Mouse (Mus musculus): ENCODE data around the gene Selenop. TPM values are rescaled to one million over a fixed set of nuclear protein-coding genes. Genes with fewer than 3 reads are reported as not detected.

The Selenop gene
- polyA plus RNA-seq, 1 experiment from 2014 or later: 512 TPM

DNA sequence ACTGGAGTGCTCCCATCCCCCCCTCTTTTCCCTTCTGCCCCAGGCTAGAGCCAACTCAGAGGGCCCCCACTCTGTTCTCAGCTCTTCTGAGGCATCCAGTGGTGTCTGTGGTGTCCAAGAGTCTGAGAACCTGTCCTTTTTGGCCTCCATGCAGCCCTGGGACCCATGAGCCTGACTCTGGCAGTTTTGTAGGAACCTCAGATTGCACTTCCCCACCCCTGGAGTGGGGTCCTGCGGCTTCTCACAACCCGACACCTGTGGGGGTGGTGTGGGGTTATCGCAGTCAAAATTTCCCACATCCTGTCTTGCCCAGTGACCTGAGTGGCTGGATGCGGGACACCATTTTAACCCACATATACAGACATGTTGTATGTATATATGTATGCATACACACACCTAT is 4.1 kb upstream of the Selenop start:
- Histone ChIP-seq H3K9ac (ENCODE audit: low read length) (no peak overlapping the region), H3K27me3 (ENCODE audit: control insufficient read depth, insufficient read depth, low read length) (no peaks in the 10 kb centered on the region), H3K27ac (replicated peaks) (no peak overlapping the region), H3K36me3 (ENCODE audit: control insufficient read depth, insufficient read depth, low read length) (no peaks in the 10 kb centered on the region), H3K4me2 (replicated peaks; ENCODE audit: low read depth) (no peak overlapping the region), H3K4me3 (ENCODE audit: low read depth, low read length) (no peak overlapping the region), H3K4me1 (replicated peaks; ENCODE audit: control insufficient read depth, insufficient read depth) (no peaks in the 10 kb centered on the region; the same call in 1 of the 2 replicates), H3K9me3 (ENCODE audit: control insufficient read depth, low read length) (no peaks in the 10 kb centered on the region)
- DNase-seq (ENCODE audit: low spot score) (no peak), ATAC-seq (ENCODE audit: low FRiP score, low TSS enrichment) (no peak)
- no peak for TF ChIP-seq CTCF (IDR thresholded peaks at IDR 0.05; ENCODE audit: low read depth)
- TF ChIP-seq EP300 (optimal IDR thresholded peaks at IDR 0.05): no peak
- 91% methylated on average over 4 of the region's 4 CpGs for WGBS

DNA sequence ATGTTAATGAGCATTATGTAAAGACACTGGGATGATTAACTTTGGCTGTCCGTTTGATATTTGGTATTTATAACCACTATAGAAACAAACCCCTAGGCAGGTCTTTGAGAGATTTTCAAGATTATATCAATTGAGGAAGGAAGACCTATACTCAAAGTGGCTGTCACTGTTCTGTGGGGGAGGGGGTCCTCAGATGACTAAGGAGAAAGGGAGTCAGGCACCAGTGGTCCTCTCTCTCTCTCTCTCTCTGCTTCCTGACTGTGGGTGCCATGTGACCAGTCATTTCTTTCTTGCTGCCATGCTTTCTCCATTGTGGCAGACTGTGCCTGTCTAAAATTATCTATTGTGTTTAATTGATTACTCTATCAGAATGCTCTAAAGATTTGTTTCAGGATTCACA is 3.5 kb upstream of the Selenop start:
- WGBS: 88% methylated on average over 1 of the region's 1 CpGs

GRCm38 (mm10) chr15:3269496-3269895 is 1.1 kb downstream of the Selenop start:
- H3K9me3 ChIP-seq (ENCODE audit: control insufficient read depth, low read length): no peaks in the 10 kb centered on the region
- H3K4me1 ChIP-seq (replicated peaks; ENCODE audit: control insufficient read depth, insufficient read depth): no peaks in the 10 kb centered on the region; the same call in 1 of the 2 replicates
- no peaks in the 10 kb centered on the region for H3K27me3 ChIP-seq (ENCODE audit: control insufficient read depth, insufficient read depth, low read length)
- peak overlapping the region; percentile 88 for H3K27ac ChIP-seq (replicated peaks)
- H3K36me3 ChIP-seq (ENCODE audit: control insufficient read depth, insufficient read depth, low read length): no peaks in the 10 kb centered on the region
- DNase-seq (ENCODE audit: low spot score) (no peak), ATAC-seq (ENCODE audit: low FRiP score, low TSS enrichment) (0 out of 2 replicates have a peak, but pooled peaks have one; percentile 13)
- H3K4me3 ChIP-seq (ENCODE audit: low read depth, low read length): no peak overlapping the region
- WGBS: 43% methylated on average over 4 of the region's 4 CpGs
- TF ChIP-seq EP300 (optimal IDR thresholded peaks at IDR 0.05): no peak
- TF ChIP-seq CTCF (IDR thresholded peaks at IDR 0.05; ENCODE audit: low read depth): no peak
- H3K4me2 ChIP-seq (replicated peaks; ENCODE audit: low read depth): peak overlapping the region; percentile 47; the same call in 1 of the 2 replicates
- H3K9ac ChIP-seq (ENCODE audit: low read length): no peak overlapping the region

More for the DNA sequence above, 3.5 kb upstream of the Selenop start:
- no peak overlapping the region for H3K4me3 ChIP-seq (ENCODE audit: low read depth, low read length)
- ATAC-seq (ENCODE audit: low FRiP score, low TSS enrichment): no peak
- no peaks in the 10 kb centered on the region for H3K27me3 ChIP-seq (ENCODE audit: control insufficient read depth, insufficient read depth, low read length)
- H3K9me3 ChIP-seq (ENCODE audit: control insufficient read depth, low read length): no peaks in the 10 kb centered on the region
- no peak overlapping the region for H3K27ac ChIP-seq (replicated peaks)
- no peaks in the 10 kb centered on the region; the same call in 1 of the 2 replicates for H3K4me1 ChIP-seq (replicated peaks; ENCODE audit: control insufficient read depth, insufficient read depth)
- no peaks in the 10 kb centered on the region for H3K36me3 ChIP-seq (ENCODE audit: control insufficient read depth, insufficient read depth, low read length)
- H3K9ac ChIP-seq (ENCODE audit: low read length): no peak overlapping the region
- TF ChIP-seq EP300 (optimal IDR thresholded peaks at IDR 0.05): no peak
- no peak for TF ChIP-seq CTCF (IDR thresholded peaks at IDR 0.05; ENCODE audit: low read depth)
- no peak overlapping the region for H3K4me2 ChIP-seq (replicated peaks; ENCODE audit: low read depth)
- DNase-seq (ENCODE audit: low spot score): no peak

DNA sequence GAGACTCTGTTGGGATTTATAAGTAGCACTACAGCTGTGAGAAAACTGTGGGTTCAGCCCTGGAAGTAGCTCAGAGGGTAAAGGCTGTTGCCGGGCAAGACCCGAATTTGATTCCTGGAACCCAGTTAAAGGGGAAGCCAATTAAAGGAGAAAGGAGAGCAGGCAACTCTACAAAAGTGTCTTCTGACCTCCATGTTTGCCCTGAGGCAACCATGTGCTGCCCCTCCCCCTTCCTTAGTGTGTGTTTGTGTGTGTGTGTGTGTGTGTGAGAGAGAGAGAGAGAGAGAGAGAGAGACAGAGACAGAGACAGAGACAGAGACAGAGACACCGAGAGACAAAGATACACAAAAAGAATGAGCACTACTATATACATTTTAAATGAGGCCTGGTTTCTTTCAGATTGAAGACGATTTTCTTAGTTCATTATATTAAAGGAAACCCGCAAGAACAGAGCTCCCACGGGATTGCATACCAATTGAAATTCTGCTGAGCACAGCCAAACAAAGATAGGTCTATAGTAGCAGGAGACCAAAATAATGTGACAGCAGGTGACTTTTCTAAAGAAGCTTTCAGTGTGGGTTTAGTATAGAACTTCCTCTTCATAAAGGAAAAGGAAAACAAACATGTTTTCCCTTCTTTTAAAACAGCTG is 1.8 kb downstream of the Selenop start:
- H3K9ac ChIP-seq (ENCODE audit: low read length): no peak overlapping the region
- WGBS: 15% methylated on average over 6 of the region's 6 CpGs
- TF ChIP-seq CTCF (IDR thresholded peaks at IDR 0.05; ENCODE audit: low read depth) (no peak), EP300 (optimal IDR thresholded peaks at IDR 0.05) (peak; percentile 6)
- peak overlapping the region; percentile 40; the same call in 1 of the 2 replicates for H3K4me3 ChIP-seq (ENCODE audit: low read depth, low read length)
- H3K36me3 ChIP-seq (ENCODE audit: control insufficient read depth, insufficient read depth, low read length): no peaks in the 10 kb centered on the region
- DNase-seq (ENCODE audit: low spot score) (peak; percentile 45), ATAC-seq (ENCODE audit: low FRiP score, low TSS enrichment) (peak; percentile 51)
- no peaks in the 10 kb centered on the region for H3K9me3 ChIP-seq (ENCODE audit: control insufficient read depth, low read length)
- peak overlapping the region; percentile 88 for H3K27ac ChIP-seq (replicated peaks)
- H3K27me3 ChIP-seq (ENCODE audit: control insufficient read depth, insufficient read depth, low read length): no peaks in the 10 kb centered on the region
- peak overlapping the region; percentile 47 for H3K4me2 ChIP-seq (replicated peaks; ENCODE audit: low read depth)
- H3K4me1 ChIP-seq (replicated peaks; ENCODE audit: control insufficient read depth, insufficient read depth): no peaks in the 10 kb centered on the region; the same call in 1 of the 2 replicates

GRCm38 (mm10) chr15:3270646-3271077 is 2.3 kb downstream of the Selenop start:
- H3K4me2 ChIP-seq (replicated peaks; ENCODE audit: low read depth): peak overlapping the region; percentile 47
- no peaks in the 10 kb centered on the region for H3K36me3 ChIP-seq (ENCODE audit: control insufficient read depth, insufficient read depth, low read length)
- H3K4me3 ChIP-seq (ENCODE audit: low read depth, low read length): peak overlapping the region; percentile 40
- no peaks in the 10 kb centered on the region for H3K27me3 ChIP-seq (ENCODE audit: control insufficient read depth, insufficient read depth, low read length)
- peak; percentile 86 for DNase-seq (ENCODE audit: low spot score)
- ATAC-seq (ENCODE audit: low FRiP score, low TSS enrichment): peak; percentile 92
- H3K27ac ChIP-seq (replicated peaks): peak overlapping the region; percentile 88
- H3K9me3 ChIP-seq (ENCODE audit: control insufficient read depth, low read length): no peaks in the 10 kb centered on the region
- WGBS: 4% methylated on average over 12 of the region's 12 CpGs
- H3K9ac ChIP-seq (ENCODE audit: low read length): peak overlapping the region; percentile 55
- no peaks in the 10 kb centered on the region; the same call in 1 of the 2 replicates for H3K4me1 ChIP-seq (replicated peaks; ENCODE audit: control insufficient read depth, insufficient read depth)
- TF ChIP-seq EP300 (optimal IDR thresholded peaks at IDR 0.05) (no peak), CTCF (IDR thresholded peaks at IDR 0.05; ENCODE audit: low read depth) (no peak)

- H3K4me3 ChIP-seq (ENCODE audit: low read depth, low read length): peak overlapping the region; percentile 40
- H3K27me3 ChIP-seq (ENCODE audit: control insufficient read depth, insufficient read depth, low read length): no peaks in the 10 kb centered on the region
- H3K9me3 ChIP-seq (ENCODE audit: control insufficient read depth, low read length): no peaks in the 10 kb centered on the region
- TF ChIP-seq CTCF (IDR thresholded peaks at IDR 0.05; ENCODE audit: low read depth): no peak
- TF ChIP-seq EP300 (optimal IDR thresholded peaks at IDR 0.05): no peak
- no peak for DNase-seq (ENCODE audit: low spot score)
- WGBS: 28% methylated on average over 6 of the region's 6 CpGs
- no peak overlapping the region; the same call in 1 of the 2 replicates for H3K27ac ChIP-seq (replicated peaks)
- no peaks in the 10 kb centered on the region; the same call in 1 of the 2 replicates for H3K4me1 ChIP-seq (replicated peaks; ENCODE audit: control insufficient read depth, insufficient read depth)
- ATAC-seq (ENCODE audit: low FRiP score, low TSS enrichment): peak; percentile 31; the same call in 1 of the 2 replicates
- peak overlapping the region; percentile 47 for H3K4me2 ChIP-seq (replicated peaks; ENCODE audit: low read depth)
- peak overlapping the region; percentile 52; the same call in 1 of the 2 replicates for H3K9ac ChIP-seq (ENCODE audit: low read length)
- H3K36me3 ChIP-seq (ENCODE audit: control insufficient read depth, insufficient read depth, low read length): no peaks in the 10 kb centered on the region
Measured at GRCm38 (mm10) chr15:3271216-3271615, 2.9 kb downstream of the Selenop start.
